Mouse (Mus musculus): ENCODE measurements around the gene Insl6.

The Insl6 gene

DNA sequence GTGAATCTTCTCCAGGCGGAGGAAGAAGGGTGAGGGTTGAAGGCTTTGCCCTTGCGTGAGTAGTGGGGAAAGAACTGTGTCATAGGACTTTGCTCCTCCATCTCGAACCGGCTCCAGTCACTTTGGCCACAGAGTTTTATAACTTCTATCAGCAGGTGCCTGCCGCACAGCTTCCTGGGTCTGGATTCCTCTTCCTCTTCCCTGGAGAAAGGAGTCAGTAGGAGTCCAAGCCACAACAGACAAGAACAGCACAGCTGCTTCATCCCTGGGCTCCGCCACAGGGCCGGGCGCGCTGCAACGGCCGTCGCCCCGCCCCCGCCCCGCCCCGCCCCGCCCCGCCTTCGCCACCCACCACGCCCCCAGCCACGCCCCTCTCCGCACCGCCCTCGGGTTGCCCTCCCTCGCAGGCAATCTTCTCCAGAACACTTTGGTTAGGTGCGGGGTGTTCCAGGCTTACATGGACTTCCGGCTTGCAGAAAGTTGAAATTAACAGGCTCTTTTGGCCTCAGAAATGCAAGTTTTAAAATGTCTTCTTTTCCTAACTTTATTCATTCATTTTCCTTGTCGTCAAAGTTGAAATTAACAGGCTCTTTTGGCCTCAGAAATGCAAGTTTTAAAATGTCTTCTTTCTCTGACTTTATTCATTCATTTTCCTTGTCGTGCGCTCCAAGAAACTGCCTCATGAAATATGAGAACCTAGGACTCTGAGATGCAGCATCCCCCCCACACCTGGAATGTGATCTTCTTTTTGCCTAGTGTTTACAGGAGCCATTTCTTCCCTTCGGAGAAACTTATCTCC, at the start of gene Insl6:
Gene Insl6, minus strand, starts transcription at position 304 of the 799 bp plus-strand sequence.
- peak; percentile 64 to 69 for DNase-seq

GRCm38 (mm10) chr19:29374947-29375346, 49.8 kb upstream of the Insl6 start:
- no peak for DNase-seq

DNA sequence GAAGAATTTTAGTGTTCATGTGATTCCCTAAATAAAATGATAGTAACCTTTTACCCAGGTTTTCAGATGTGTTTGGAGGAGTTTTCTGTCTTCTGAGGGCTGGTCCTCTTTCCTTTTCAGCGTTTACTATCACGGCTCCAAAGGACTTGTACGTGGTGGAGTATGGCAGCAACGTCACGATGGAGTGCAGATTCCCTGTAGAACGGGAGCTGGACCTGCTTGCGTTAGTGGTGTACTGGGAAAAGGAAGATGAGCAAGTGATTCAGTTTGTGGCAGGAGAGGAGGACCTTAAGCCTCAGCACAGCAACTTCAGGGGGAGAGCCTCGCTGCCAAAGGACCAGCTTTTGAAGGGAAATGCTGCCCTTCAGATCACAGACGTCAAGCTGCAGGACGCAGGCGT, 48.3 kb upstream of the Insl6 start:
- DNase-seq, result no peak

DNA sequence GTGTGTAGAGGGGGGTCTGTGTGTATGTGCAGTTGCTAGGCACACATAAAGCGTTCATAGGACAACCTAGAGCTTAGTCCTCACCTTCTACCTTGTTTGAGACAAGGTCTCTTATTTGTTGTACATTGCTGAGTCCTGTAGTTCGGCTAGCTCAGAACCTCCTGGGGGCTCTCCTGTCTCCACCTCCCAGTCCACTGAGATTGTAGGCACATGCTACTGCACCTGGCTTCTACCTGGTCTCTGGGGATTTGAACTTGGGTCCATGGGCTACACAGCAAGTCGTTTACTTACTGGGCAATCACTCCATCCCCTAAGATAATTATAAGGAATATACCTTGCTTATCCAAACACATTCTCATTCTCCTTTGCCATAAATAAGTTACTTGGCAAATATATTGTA, 47.5 kb upstream of the Insl6 start:
- DNase-seq, result no peak

- DNase-seq, result peak in 1 of 2 experiments; percentile 32
Observed at GRCm38 (mm10) chr19:29372138-29372537, 47.0 kb upstream of the Insl6 start.

- no peak for DNase-seq
Observed at GRCm38 (mm10) chr19:29371284-29372081, 46.3 kb upstream of the Insl6 start.

DNA sequence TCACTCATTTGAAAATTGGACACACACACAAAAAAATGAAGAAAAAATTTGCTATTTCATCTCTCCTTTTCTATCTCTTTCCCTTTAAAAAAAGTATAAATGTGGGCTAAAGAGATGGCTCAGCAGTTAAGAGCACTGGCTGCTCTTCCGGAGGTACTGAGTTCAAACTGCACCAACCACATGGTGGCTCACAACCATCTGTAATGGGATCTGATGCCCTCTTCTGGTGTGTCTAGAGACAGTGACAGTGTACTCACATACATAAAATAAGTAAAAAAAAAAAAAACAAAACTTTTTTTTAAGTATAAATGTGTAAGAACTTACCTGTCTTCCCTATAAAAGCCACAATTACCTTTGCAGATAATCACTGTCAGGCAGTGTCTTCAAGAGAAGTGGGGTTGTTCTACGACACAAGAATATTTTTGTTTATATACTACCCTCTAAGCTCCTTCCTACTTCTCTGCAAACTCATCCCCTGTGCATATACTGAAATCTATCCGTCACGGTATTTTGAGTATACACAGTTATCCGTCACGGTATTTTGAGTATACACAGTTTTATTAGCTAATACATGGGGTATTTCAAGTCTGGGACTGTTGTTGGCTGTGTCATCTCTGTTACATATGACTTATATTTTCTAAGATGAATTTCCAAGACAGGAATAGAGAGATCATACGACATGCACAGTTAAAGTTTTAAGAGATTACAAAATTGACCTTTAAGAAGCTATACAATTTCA, 45.6 kb upstream of the Insl6 start:
- no peak for DNase-seq

DNA sequence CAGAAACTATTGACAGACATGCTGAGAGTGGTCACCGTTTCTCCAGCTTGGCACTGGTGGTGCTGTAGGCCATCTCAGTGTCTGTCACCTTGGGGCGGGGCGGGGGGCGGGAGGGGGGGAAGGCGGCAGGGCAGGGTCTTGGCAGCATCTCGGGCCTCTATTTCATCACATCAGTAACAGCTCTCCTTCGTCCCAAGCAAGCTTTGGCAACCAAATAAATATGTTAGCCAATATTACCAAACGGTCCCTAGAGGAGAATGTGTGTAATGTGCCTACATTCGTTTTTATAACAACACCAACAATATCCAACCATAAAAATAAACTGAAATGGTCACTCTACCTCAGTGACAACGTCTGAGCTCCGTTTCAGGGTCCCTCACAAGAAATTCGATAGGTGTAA, 45.0 kb upstream of the Insl6 start:
- DNase-seq, result no peak

GRCm38 (mm10) chr19:29368671-29369309, 43.6 kb upstream of the Insl6 start:
- DNase-seq, result no peak

GRCm38 (mm10) chr19:29368041-29368440, 42.9 kb upstream of the Insl6 start:
- no peak for DNase-seq

- DNase-seq, result peak; percentile 85 to 89
Observed at GRCm38 (mm10) chr19:29366969-29367622, 41.9 kb upstream of the Insl6 start, which contains the start of the genes Plgrkt and Cd274. Gene Plgrkt (minus strand): TSS chr19:29367390. Gene Cd274 (plus strand): TSS chr19:29367455.

DNA sequence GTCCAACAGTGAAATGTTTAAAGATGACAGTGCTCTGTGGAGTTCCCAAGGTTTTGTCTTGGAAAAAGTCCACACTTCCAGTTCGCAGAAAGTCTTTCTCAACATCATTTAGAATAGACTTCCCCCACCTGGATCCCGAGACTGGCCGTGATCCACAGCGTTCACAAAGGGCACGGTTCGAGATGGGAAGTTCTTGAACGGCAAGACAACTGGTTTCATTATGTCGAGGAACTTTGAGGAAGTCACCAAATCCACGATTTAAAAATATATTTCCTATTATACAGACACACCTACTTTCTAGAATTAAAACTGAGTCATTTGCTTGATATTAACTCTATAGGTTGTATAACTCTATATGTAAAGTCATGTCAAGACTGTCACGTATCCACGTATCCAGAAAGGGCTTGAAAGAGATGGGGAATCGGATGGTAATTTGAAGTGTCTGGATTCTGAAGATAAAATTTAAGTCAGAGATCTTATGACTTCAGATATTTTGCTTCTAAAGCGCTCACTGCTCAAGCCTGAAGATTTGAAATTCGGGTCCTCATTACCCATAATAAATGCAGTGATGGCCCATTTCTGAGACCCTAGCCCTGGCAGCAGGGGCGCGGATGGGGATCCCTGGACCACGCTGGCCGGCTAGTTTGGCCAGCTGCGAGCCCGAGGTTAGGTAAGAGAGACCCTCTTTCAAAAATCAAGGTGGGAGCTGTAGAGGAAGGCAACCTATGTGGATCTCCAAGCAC, 41.2 kb upstream of the Insl6 start:
- peak in 1 of 2 experiments; percentile 23 for DNase-seq

- no peak for DNase-seq
Observed at GRCm38 (mm10) chr19:29365105-29365504, 39.9 kb upstream of the Insl6 start.

DNA sequence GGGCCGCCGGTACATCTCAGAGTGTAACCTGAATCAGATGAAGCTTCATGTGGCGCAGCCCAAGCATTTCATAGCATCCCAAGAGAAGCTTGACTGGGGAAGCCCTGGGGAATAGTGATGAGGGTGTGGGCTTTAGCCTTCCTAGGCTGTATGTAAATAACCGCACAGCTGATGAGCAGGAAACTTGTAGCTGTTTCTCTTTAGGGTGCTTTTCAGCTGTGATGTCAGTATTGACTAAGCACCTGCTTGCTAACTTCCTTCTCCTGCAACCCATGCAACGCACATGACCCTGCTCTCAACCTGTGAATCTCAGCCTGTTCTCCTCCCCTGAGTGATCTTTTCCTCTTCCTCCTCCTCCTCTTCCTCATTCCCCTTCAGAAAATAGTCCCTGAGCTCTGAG, 38.9 kb upstream of the Insl6 start:
- no peak for DNase-seq

DNA sequence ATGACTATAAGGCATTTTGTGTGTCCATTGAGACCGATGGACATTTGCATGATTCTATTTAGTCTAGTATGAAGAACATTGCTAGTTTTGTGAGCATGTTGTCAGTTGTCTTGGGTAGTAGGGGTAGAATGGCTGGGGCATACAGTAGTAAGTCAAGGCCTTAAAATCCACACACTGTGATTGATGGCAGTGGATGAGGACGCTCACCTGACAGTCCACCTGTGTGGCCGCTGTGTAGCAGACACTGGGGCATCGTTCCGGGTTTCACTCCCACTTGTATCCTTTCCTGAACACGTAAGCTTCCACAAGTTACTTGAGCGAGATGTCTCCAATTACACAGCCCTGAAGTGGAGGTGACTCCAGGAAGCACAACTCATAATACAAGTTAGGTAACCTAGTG, 38.4 kb upstream of the Insl6 start:
- DNase-seq, result no peak

DNA sequence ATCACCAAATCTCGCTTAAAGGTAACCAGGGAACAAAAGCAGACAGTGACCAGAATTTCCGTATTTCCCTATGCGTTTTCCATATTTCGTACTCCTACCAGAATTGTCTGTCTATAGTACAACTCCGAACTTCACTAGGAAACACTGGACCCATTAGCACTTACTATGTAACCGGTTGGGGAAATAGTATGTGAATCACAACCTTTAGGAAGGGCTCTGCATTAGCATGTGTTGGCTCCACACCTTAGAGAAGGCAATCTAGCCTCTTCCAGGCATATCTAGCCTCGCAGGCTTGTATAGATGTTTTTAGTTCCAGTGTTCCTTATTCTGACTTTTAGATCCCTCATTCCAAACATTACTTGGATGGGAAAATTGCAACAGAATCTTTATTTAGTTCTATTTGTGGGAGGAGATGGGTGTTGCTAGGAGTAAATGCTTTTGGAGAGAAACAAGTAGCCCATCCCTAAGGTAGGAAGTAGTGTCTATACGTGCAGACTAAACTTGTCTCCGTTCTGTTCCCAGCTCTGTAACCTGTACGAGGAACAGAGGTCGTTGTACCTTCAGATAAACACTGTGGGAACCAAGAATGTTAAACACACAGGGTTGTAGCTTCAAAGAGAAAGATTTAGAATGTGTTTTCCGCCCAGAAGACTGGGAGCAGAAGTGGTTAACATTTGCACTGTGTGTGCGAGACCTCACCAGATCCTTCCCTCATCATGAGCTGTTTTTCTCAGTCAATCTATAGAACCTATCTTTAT, 37.2 kb upstream of the Insl6 start:
- DNase-seq, result no peak

DNA sequence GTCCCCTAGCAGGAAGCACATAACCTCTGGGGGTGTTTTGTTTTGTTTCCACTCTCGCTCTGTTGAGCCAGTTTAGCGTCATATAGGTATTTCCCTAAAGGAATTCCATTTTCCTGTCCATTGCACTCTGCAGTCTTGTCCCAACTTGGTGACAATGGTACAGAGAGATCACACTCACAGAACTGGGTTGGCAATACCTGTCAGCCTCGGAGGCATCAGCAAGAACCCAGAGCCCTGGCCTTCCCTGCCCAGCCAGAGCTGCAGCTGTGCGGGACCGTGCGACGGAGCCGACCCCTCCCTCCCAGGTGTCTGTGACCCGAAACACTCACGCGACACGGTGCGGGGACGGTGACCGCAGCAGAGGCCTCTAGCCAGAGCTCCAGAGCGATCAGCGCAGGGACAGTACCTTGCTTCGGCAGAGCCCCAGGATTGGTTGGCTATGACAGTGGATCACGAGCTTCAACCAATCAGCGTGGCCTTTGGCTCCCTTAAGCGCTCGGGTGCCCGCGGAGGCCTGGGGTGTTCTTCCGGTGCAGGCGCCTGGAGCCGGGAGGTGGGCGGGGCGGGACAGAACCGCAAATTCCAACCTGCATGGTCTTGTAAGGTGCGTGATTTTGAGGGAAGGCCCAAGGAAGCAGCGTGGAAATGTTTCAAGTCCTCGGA, 36.4 kb upstream of the Insl6 start:
- peak; percentile 91 to 93 for DNase-seq

GRCm38 (mm10) chr19:29360251-29360650, 35.1 kb upstream of the Insl6 start:
- no peak for DNase-seq

DNA sequence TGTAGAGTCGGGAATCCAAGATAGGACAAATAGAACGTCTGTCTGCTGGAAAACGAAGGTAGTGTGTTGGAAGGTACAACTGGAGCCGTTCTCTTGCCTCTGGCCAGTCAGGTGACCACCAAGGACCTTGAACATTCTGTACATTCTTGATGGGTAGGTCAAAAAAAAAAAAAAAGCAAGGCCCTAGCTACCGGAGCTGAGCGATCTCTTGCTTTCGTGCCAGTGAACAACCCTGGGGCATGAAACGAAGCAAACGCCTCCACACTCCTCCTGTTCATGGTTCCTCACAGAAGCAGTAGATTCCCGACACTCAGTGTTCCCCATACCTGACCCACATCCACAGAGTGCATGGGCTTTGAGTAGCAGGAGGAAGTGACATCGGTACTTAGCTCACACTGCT, 31.1 kb upstream of the Insl6 start:
- DNase-seq, result no peak

Data from lung, postnatal 4 days (tissue).